Mouse (Mus musculus): ENCODE results near the gene Islr2. TPM values are rescaled to one million over a fixed set of nuclear protein-coding genes. Genes with fewer than 3 reads are reported as not detected.
"Not testable (repeated sequence)": the region's sequence is repeated elsewhere in the genome, so short reads cannot be mapped to it uniquely, and the experiment has no call there.

Gene Islr2
- total RNA-seq (2021), result 10 to 100 TPM; 75.1 to 80.7 TPM

DNA sequence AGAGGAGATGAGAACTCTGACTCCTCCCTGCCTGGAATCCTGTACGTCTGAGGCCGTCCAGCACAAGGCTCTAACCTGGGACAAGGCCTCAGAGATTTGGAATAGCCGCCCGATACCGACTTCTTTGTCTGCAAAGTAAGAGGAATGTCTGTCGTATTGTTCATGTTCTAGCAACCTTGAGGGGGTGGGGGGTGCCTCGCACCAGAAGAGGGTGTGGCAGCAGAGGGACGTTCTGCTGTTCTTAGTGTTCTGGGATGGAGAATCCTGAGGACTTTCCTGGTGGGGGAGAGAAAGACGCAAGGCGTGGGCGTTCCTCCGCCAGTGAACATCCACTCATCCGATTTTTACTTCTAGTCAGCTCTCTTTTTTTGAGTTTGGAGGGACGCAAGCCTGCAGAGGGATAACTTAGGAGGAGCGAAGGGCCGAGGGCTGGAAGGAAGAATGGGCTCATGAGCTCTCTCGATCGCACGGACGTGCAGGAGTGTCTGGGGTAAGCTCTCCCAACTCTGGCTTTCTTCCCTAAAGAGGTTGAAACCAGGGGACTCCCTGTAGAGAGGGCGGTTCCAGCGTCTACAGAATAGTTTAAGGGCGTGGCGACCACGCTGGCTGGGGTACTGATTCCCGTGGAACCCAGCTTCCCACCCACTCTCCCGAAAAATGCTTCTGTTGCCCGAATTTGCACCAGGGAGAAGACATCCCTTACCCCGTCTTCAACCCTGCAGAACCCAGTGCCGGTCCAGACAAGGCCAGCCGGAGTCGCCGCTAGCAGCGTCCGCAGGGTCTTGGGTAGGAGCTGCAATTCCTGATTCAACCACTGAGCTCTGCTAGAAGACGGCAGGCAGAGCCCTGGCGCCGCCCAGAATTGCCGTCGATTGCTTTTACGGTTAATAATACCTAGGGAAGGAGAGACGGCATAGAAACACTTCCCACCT lies at the start of gene Islr2, which contains the start of gene Islr:
Gene Islr2, minus strand, starts transcription at position 804 of the 932 bp plus-strand sequence.
Gene Islr, minus strand, starts transcription at position 791 of the 932 bp plus-strand sequence.
- intact Hi-C loops (cut with DNase I), result loop anchor here (1.0 to 2.0 kb wide), 3 partner anchors 137 to 165 kb away; no protein-coding TSS in a partner anchor
- no peak for DNase-seq (ENCODE audit: low spot score in 2 of 2)

DNA sequence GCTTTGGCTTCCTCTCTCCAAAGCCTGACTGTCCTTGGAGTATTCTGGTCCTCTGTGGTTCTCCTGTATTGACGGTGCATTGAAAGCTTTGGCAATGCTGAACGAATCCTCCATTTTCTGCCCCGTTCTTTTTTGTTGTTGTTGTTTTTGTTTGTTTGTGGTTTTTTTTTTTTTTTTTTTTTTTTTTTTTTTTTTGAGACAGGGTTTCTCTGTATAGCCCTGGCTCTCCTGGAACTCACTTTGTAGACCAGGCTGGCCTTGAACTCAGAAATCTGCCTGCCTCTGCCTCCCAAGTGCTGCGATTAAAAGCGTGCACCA lies 49.6 kb upstream of the Islr2 start:
- intact Hi-C loops (cut with DNase I); DNase-seq (ENCODE audit: low spot score in 2 of 2): not testable (repeated sequence)

DNA sequence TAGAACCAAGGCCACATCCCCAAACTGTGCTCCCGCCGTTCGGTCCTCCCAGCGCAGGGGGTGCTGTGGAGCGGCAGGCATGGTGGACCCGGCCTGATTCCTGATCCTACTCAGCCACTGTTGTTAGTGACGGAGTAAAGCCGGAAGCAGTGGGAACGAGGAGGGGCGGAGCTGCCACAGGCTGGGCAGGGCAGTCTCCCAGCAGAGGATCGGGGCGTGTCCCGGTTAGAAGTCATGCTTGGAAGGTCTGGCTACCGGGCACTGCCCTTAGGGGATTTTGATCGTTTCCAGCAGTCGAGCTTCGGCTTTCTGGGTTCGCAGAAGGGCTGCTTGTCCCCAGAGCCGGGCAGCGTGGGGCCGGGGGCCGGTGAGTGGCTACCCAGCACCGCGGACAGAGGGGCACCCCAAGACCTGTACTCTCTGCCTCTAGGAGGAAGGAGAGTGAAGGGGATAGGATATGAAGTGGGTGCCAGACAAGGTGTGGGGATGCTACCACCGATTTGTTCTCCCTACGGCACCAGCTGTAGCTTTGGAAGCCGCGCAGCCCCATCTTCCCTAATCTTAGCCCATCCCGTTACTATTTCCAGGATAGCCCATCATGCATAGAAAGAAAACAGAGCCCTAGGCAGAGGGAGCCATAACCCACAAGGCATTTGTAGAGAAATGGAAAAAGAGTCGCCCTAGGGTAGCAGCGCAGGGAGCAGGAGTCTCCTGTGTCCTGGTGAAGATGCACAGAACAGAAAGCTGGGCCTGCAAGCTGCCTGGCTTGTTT lies 49.1 kb upstream of the Islr2 start, which contains the start of gene Stoml1:
Gene Stoml1, plus strand, starts transcription at position 132 of the 772 bp plus-strand sequence.
- intact Hi-C loops (cut with DNase I), result no loop called here
- DNase-seq (ENCODE audit: low spot score in 2 of 2), result peak; percentile 90 to 92

- intact Hi-C loops (cut with DNase I); DNase-seq (ENCODE audit: low spot score in 2 of 2): not testable (repeated sequence)
Observed at GRCm38 (mm10) chr9:58250730-58251129, 46.6 kb upstream of the Islr2 start.

DNA sequence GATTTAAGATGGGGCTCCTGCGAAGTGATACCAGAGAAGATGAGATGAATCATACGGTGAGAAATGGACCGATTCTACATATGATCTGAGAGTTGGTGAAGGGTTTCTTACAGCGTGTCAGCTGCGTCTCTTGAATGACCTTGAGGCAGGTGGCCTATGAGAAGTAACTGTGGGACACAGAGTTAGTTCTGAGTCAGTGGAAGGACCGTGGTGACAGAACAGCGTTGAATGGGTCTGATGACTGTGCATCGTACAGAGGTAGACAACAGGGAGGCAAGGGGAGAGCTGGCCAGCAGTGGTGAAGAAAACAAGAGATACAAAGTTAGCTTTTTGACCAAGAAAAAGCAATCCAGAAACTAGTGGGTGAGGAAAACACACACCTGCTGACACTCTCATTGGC lies 46.2 kb upstream of the Islr2 start:
- intact Hi-C loops (cut with DNase I), result no loop called here
- no peak for DNase-seq (ENCODE audit: low spot score in 2 of 2)

GRCm38 (mm10) chr9:58249592-58250192 lies 45.6 kb upstream of the Islr2 start, which contains the start of gene Pml:
Gene Pml, minus strand, starts transcription at chr9:58249786.
- peak; percentile 60 to 63 for DNase-seq (ENCODE audit: low spot score in 2 of 2)
- intact Hi-C loops (cut with DNase I), result no loop called here

DNA sequence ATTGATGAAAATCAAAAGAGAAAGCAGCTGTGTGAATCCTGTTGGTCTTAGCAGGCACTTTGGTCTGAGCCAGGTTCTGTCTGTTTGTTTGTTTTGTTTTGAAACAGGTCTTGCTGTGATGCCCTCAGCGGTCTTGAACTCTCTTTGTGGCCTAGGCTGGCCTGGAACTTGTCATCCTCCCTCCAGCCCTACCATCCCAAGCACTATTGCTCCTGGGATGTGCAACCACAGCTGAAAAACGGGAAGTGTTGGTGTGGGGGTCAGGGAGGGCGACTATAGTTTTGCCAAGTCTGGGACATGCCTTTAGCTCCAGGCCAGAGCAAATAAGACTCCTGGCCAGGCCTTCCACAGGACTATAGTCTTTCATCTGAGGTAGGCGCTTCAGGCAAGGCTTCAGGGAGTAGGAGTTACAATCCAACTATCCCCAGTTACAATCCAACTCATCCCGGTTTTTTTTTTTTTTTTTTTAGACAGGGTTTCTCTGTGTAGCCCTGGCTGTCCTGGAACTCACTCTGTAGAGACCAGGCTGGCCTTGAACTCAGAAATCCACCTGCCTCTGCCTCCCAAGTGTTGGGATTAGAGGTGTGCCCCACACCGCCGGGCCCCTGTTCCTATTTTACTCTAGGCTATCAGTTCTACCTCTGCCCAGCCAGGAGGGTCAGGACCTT lies 44.8 kb upstream of the Islr2 start:
- intact Hi-C loops (cut with DNase I), result no loop called here

DNA sequence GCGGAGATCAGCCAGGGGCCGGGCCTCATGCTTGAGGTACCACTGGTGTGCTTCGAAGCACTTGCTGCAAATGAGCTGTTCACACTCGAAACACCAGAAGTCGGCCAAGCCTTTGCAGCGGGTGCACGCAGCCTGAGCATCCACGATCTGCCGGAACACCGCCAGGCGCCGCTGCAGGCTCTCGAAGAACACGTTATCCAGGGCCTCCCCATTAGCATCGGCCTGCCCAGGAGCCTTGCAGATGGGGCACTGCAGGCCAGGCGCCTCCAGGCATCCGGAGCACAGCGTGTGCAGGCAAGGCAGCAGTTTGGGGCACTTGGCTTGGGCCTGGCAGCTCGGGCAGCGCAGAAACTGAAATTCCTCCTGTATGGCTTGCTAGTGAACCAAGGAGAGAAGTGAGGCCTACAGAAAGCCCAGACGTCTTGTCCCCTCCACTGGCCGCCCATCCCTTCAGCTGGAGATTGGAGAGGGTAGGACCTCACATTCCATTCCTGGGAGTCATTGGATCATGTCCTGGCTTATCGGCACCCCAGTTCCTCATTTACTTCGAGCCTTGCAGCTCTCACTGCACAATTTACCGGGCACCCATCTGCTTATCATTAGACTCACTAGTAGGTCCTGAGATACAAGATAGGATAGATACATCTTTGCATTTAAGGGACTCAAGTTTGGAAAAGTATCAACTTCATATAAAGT lies 43.1 kb upstream of the Islr2 start:
- intact Hi-C loops (cut with DNase I), result no loop called here
- peak; percentile 72 to 80 for DNase-seq (ENCODE audit: low spot score in 2 of 2)

More for the DNA sequence above, 44.8 kb upstream of the Islr2 start:
- DNase-seq (ENCODE audit: low spot score in 2 of 2), result no peak

DNA sequence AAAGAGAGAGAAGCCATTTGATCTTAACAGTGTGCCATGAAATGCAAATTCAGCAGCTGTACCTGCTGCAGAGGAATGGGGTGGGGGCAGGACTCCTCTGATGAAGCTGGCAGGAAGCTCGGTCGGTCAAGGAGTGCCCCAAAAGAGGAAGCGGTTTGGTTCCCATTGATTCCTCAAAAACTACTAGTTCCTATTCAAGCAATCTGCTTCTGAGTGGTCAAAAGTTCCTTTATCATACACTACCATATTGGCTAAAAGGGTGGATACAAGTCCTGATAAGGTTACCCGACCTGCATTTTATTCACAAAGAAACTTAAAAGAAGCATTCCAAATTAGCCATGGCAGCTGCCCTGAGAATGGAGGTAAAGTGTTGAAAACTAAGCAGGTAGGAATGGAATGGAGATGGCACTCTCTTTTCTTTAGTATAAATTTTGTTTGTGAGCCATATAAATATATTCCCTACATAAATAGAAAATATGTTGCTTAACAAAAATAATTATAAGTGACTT lies 42.0 kb upstream of the Islr2 start:
- intact Hi-C loops (cut with DNase I), result no loop called here
- no peak for DNase-seq (ENCODE audit: low spot score in 2 of 2)

DNA sequence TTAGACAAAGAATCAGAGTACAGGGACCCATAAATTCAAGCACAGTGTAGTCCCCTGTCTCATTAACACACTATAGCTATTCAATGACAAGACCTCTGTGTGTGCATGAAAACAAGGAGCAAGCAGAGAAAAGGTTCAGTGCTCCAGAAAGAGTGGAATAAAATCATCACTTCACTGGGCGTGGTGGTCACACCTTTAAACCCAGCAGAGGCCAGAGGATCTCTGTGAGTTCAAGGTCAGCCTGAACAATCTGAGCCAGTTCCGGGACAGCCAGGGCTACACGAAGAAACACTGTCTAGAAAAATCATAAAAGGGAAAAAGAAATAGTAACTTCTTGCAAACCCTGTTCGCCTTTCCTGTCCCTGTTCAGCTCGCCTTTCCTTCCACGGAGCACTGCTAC lies 39.6 kb upstream of the Islr2 start:
- intact Hi-C loops (cut with DNase I), result no loop called here
- DNase-seq (ENCODE audit: low spot score in 2 of 2), result no peak

- DNase-seq (ENCODE audit: low spot score in 2 of 2), result no peak
- intact Hi-C loops (cut with DNase I), result no loop called here
Observed at GRCm38 (mm10) chr9:58242696-58243095, 38.6 kb upstream of the Islr2 start.

DNA sequence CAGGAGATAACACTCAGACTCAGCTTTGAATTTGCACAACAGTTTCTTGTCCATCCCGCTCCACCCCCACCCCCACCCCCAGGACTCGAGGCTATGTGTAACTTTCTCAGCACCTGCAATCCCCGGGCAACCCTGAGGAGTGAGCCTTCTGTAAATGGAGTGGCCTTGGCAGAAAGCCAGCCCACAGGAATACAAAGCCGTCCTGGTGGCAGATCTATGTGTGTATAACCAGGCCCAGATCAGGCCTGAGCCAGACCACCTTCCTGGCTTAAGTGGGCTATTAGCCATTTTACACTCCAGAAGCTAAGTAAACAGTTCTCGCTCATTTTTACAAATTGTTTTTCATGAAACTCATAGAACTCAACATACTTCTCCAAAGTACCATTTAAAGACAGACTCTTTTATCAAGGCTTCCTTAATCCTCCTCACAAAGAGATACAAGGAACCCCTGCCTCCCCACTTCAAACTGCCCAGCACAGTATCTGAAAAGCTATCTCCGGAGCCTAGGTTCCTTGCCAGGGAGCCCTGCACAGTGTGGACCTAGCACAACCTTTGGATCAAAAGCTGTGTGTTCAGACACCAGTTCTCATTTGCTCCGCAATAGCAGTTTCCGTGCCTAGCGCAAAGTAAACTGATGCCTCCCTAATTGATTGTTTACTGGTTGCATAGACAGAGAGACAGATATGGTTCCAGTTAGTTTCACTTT lies 37.8 kb upstream of the Islr2 start:
- intact Hi-C loops (cut with DNase I), result no loop called here
- no peak for DNase-seq (ENCODE audit: low spot score in 2 of 2)

- no peak for DNase-seq (ENCODE audit: low spot score in 2 of 2)
- intact Hi-C loops (cut with DNase I), result no loop called here
Observed at GRCm38 (mm10) chr9:58234502-58235015, 30.4 kb upstream of the Islr2 start.

DNA sequence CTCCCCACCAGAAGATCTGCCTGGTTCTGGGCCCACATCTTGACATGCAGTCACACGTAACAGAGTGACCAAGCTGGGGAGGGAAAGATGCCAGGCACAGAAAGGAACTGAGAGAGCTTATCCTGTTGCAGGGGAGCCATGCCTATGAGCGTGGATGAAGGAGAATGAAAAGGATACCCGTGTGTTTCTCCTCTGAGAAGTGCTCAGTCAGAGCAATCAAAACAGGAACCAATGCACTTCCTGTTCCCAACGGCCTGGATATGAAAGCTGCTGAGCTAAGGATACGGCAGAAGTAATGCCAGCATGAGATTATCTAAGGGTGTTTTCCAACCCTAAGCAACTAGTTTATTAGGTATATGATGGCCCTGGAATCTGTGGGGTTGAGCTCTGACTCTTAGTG lies 28.3 kb upstream of the Islr2 start:
- DNase-seq (ENCODE audit: low spot score in 2 of 2), result no peak
- intact Hi-C loops (cut with DNase I), result no loop called here

DNA sequence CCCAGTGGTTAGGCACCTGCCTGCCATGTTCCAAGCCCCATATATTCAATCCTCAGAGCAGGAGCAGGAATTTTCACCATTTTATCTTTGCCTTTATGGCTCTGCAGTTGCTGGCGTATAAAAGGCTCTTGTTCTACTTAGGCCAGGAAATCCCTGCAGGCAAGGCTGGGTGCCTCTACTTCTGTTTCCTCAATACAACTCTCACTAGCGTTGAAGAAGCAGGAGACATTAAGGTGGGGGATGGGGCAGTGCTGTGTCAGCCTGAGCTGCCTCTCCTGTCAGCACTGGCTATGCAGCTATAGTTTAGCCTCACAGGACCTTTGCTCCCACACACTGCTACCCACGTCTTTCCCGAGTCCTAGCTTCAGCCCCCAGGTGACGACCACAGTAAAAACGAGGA lies 27.6 kb upstream of the Islr2 start:
- intact Hi-C loops (cut with DNase I), result no loop called here
- no peak for DNase-seq (ENCODE audit: low spot score in 2 of 2)

DNA sequence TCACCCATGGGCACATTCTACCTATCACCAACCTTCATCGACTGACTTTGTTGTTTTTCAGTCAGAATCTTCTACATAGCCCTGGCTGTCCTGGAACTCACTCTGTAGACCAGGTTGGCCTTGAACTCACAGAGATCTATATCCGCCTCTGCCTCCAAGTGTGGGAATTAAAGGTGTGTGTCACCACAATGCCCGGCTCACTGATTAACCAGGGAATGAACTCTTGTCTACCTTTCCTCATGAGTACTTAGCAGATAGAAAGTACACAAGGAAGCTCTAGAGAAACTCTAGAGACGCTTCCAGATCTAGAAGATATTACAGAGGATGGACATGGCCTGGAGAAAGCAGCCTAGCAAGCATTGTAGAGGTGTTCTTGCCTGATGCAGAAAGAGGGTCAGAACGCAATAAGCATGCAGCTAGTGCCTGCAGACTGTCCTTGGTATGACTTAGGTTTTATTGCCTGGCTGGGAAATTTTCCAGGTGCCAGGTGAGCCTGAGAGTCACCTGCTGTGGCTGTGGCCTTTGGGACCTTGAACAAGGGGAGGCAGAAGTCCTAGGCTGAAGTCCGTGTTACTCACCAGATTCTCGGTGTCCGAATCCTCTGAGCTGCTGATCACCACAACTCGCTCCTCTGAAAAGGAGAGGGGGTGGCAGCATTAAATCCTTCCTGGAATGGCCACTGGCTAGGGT lies 24.8 kb upstream of the Islr2 start:
- no peak for DNase-seq (ENCODE audit: low spot score in 2 of 2)
- intact Hi-C loops (cut with DNase I), result loop anchor here (5.0 kb wide), 1 partner anchor 38 kb away; no protein-coding TSS in a partner anchor

All from left cerebral cortex, postnatal 36 days (tissue).